Mouse (Mus musculus): ENCODE measurements around the gene Serpinb3a. TPM values are rescaled to one million over a fixed set of nuclear protein-coding genes. Genes with fewer than 3 reads are reported as not detected.

Serpinb3a gene
- polyA plus RNA-seq, 1 experiment = not detected

GRCm38 (mm10) chr1:107015210-107015609 lies 36.9 kb downstream of the Serpinb3a start:
- no peaks in the 10 kb centered on the region for H3K36me3 ChIP-seq (ENCODE audit: control insufficient read depth, insufficient read depth)
- H3K4me3 ChIP-seq = no peak overlapping the region
- no peaks in the 10 kb centered on the region for H3K27me3 ChIP-seq (ENCODE audit: control insufficient read depth, insufficient read depth, insufficient read length)
- TF ChIP-seq POLR2AphosphoS2 (IDR thresholded peaks at IDR 0.05; ENCODE audit: insufficient read length, low read depth) (no peak), TCF3 (IDR thresholded peaks at IDR 0.05; ENCODE audit: insufficient read length, low read depth) (no peak), E2F4 (IDR thresholded peaks at IDR 0.05; ENCODE audit: insufficient read depth) (no peak), POLR2A (IDR thresholded peaks at IDR 0.05; ENCODE audit: insufficient read length, low read depth) (no peak), MYOD1 (IDR thresholded peaks at IDR 0.05; ENCODE audit: control insufficient read depth in 1 of 3, insufficient read length in 2 of 3, low read depth in 2 of 3) (no peak), SRF (IDR thresholded peaks at IDR 0.05; ENCODE audit: control insufficient read depth, insufficient read length, low read depth) (no peak), USF1 (IDR thresholded peaks at IDR 0.05; ENCODE audit: low read depth) (no peak), MYOG (IDR thresholded peaks at IDR 0.05; ENCODE audit: control insufficient read depth in 1 of 3, insufficient read depth in 1 of 3, insufficient read length in 2 of 3, low read depth in 2 of 3) (no peak), MAX (IDR thresholded peaks at IDR 0.05; ENCODE audit: low read depth) (no peak), TCF12 (IDR thresholded peaks at IDR 0.05; ENCODE audit: insufficient read depth, poor library complexity, severe bottlenecking) (no peak)
- no peaks in the 10 kb centered on the region for H3K79me2 ChIP-seq (ENCODE audit: control insufficient read depth, insufficient read depth)
- H3ac ChIP-seq (ENCODE audit: control insufficient read depth, insufficient read length) = no peak overlapping the region
- no peak overlapping the region for H3K4me2 ChIP-seq (ENCODE audit: low read depth)

GRCm38 (mm10) chr1:107014530-107014929 lies 37.6 kb downstream of the Serpinb3a start:
- no peaks in the 10 kb centered on the region for H3K27me3 ChIP-seq (ENCODE audit: control insufficient read depth, insufficient read depth, insufficient read length)
- TF ChIP-seq SRF (IDR thresholded peaks at IDR 0.05; ENCODE audit: control insufficient read depth, insufficient read length, low read depth) = no peak
- TF ChIP-seq MYOD1 (IDR thresholded peaks at IDR 0.05; ENCODE audit: control insufficient read depth in 1 of 3, insufficient read length in 2 of 3, low read depth in 2 of 3) = no peak
- no peak for TF ChIP-seq TCF3 (IDR thresholded peaks at IDR 0.05; ENCODE audit: insufficient read length, low read depth)
- no peak for TF ChIP-seq REST (IDR thresholded peaks at IDR 0.05; ENCODE audit: insufficient read depth, insufficient read length)
- TF ChIP-seq USF1 (IDR thresholded peaks at IDR 0.05; ENCODE audit: low read depth) = no peak
- TF ChIP-seq MAX (IDR thresholded peaks at IDR 0.05; ENCODE audit: low read depth) = no peak
- TF ChIP-seq POLR2A (IDR thresholded peaks at IDR 0.05; ENCODE audit: insufficient read length, low read depth) = no peak
- no peak for TF ChIP-seq MYOG (IDR thresholded peaks at IDR 0.05; ENCODE audit: control insufficient read depth in 1 of 3, insufficient read depth in 1 of 3, insufficient read length in 2 of 3, low read depth in 2 of 3)
- TF ChIP-seq E2F4 (IDR thresholded peaks at IDR 0.05; ENCODE audit: insufficient read depth) = no peak
- TF ChIP-seq CEBPB (IDR thresholded peaks at IDR 0.05; ENCODE audit: insufficient read depth, poor library complexity, severe bottlenecking) = no peak
- TF ChIP-seq POLR2AphosphoS2 (IDR thresholded peaks at IDR 0.05; ENCODE audit: insufficient read length, low read depth) = no peak
- no peak for TF ChIP-seq TCF12 (IDR thresholded peaks at IDR 0.05; ENCODE audit: insufficient read depth, poor library complexity, severe bottlenecking)
- H3K4me2 ChIP-seq (ENCODE audit: low read depth) = no peak overlapping the region
- no peaks in the 10 kb centered on the region for H3K79me2 ChIP-seq (ENCODE audit: control insufficient read depth, insufficient read depth)
- H3ac ChIP-seq (ENCODE audit: control insufficient read depth, insufficient read length) = no peak overlapping the region
- no peak overlapping the region for H3K4me3 ChIP-seq
- no peaks in the 10 kb centered on the region for H3K36me3 ChIP-seq (ENCODE audit: control insufficient read depth, insufficient read depth)

GRCm38 (mm10) chr1:107006316-107006715 lies 45.8 kb downstream of the Serpinb3a start:
- H3K27me3 ChIP-seq (ENCODE audit: control insufficient read depth, insufficient read depth, insufficient read length) = no peaks in the 10 kb centered on the region
- H3K36me3 ChIP-seq (ENCODE audit: control insufficient read depth, insufficient read depth) = no peaks in the 10 kb centered on the region
- H3ac ChIP-seq (ENCODE audit: control insufficient read depth, insufficient read length) = no peak overlapping the region
- H3K79me2 ChIP-seq (ENCODE audit: control insufficient read depth, insufficient read depth) = no peaks in the 10 kb centered on the region
- TF ChIP-seq MYOD1 (IDR thresholded peaks at IDR 0.05; ENCODE audit: control insufficient read depth in 1 of 3, insufficient read length in 2 of 3, low read depth in 2 of 3) (no peak), SRF (IDR thresholded peaks at IDR 0.05; ENCODE audit: control insufficient read depth, insufficient read length, low read depth) (no peak), POLR2A (IDR thresholded peaks at IDR 0.05; ENCODE audit: insufficient read length, low read depth) (no peak), MAX (IDR thresholded peaks at IDR 0.05; ENCODE audit: low read depth) (no peak), TCF12 (IDR thresholded peaks at IDR 0.05; ENCODE audit: insufficient read depth, poor library complexity, severe bottlenecking) (no peak), MYOG (IDR thresholded peaks at IDR 0.05; ENCODE audit: control insufficient read depth in 1 of 3, insufficient read depth in 1 of 3, insufficient read length in 2 of 3, low read depth in 2 of 3) (no peak)
- H3K4me2 ChIP-seq (ENCODE audit: low read depth) = no peak overlapping the region
- H3K4me3 ChIP-seq = no peak overlapping the region

GRCm38 (mm10) chr1:107001754-107002153 lies 50.3 kb downstream of the Serpinb3a start:
- Histone ChIP-seq H3K4me2 (ENCODE audit: low read depth) (no peak overlapping the region), H3K36me3 (ENCODE audit: control insufficient read depth, insufficient read depth) (no peaks in the 10 kb centered on the region), H3K27me3 (ENCODE audit: control insufficient read depth, insufficient read depth, insufficient read length) (no peaks in the 10 kb centered on the region), H3ac (ENCODE audit: control insufficient read depth, insufficient read length) (no peak overlapping the region), H3K4me3 (no peak overlapping the region), H3K79me2 (ENCODE audit: control insufficient read depth, insufficient read depth) (no peaks in the 10 kb centered on the region)
- TF ChIP-seq USF1 (IDR thresholded peaks at IDR 0.05; ENCODE audit: low read depth) (no peak), REST (IDR thresholded peaks at IDR 0.05; ENCODE audit: insufficient read depth, insufficient read length) (no peak), SRF (IDR thresholded peaks at IDR 0.05; ENCODE audit: control insufficient read depth, insufficient read length, low read depth) (no peak), POLR2AphosphoS2 (IDR thresholded peaks at IDR 0.05; ENCODE audit: insufficient read length, low read depth) (no peak), MYOD1 (IDR thresholded peaks at IDR 0.05; ENCODE audit: control insufficient read depth in 1 of 3, insufficient read length in 2 of 3, low read depth in 2 of 3) (no peak), CEBPB (IDR thresholded peaks at IDR 0.05; ENCODE audit: insufficient read depth, poor library complexity, severe bottlenecking) (no peak), TCF3 (IDR thresholded peaks at IDR 0.05; ENCODE audit: insufficient read length, low read depth) (no peak), TCF12 (IDR thresholded peaks at IDR 0.05; ENCODE audit: insufficient read depth, poor library complexity, severe bottlenecking) (no peak), MYOG (IDR thresholded peaks at IDR 0.05; ENCODE audit: control insufficient read depth in 1 of 3, insufficient read depth in 1 of 3, insufficient read length in 2 of 3, low read depth in 2 of 3) (no peak), MAX (IDR thresholded peaks at IDR 0.05; ENCODE audit: low read depth) (no peak), POLR2A (IDR thresholded peaks at IDR 0.05; ENCODE audit: insufficient read length, low read depth) (no peak), E2F4 (IDR thresholded peaks at IDR 0.05; ENCODE audit: insufficient read depth) (no peak)

- no peaks in the 10 kb centered on the region for H3K79me2 ChIP-seq (ENCODE audit: control insufficient read depth, insufficient read depth)
- no peak for TF ChIP-seq CEBPB (IDR thresholded peaks at IDR 0.05; ENCODE audit: insufficient read depth, poor library complexity, severe bottlenecking)
- no peak for TF ChIP-seq MYOD1 (IDR thresholded peaks at IDR 0.05; ENCODE audit: control insufficient read depth in 1 of 3, insufficient read length in 2 of 3, low read depth in 2 of 3)
- no peak for TF ChIP-seq E2F4 (IDR thresholded peaks at IDR 0.05; ENCODE audit: insufficient read depth)
- TF ChIP-seq USF1 (IDR thresholded peaks at IDR 0.05; ENCODE audit: low read depth) = no peak
- TF ChIP-seq TCF12 (IDR thresholded peaks at IDR 0.05; ENCODE audit: insufficient read depth, poor library complexity, severe bottlenecking) = no peak
- no peak for TF ChIP-seq POLR2A (IDR thresholded peaks at IDR 0.05; ENCODE audit: insufficient read length, low read depth)
- no peak for TF ChIP-seq TCF3 (IDR thresholded peaks at IDR 0.05; ENCODE audit: insufficient read length, low read depth)
- no peak for TF ChIP-seq REST (IDR thresholded peaks at IDR 0.05; ENCODE audit: insufficient read depth, insufficient read length)
- TF ChIP-seq SRF (IDR thresholded peaks at IDR 0.05; ENCODE audit: control insufficient read depth, insufficient read length, low read depth) = no peak
- no peak for TF ChIP-seq POLR2AphosphoS2 (IDR thresholded peaks at IDR 0.05; ENCODE audit: insufficient read length, low read depth)
- TF ChIP-seq MAX (IDR thresholded peaks at IDR 0.05; ENCODE audit: low read depth) = no peak
- TF ChIP-seq MYOG (IDR thresholded peaks at IDR 0.05; ENCODE audit: control insufficient read depth in 1 of 3, insufficient read depth in 1 of 3, insufficient read length in 2 of 3, low read depth in 2 of 3) = no peak
- no peaks in the 10 kb centered on the region for H3K27me3 ChIP-seq (ENCODE audit: control insufficient read depth, insufficient read depth, insufficient read length)
- no peaks in the 10 kb centered on the region for H3K36me3 ChIP-seq (ENCODE audit: control insufficient read depth, insufficient read depth)
- H3K4me3 ChIP-seq = no peak overlapping the region
- no peak overlapping the region for H3ac ChIP-seq (ENCODE audit: control insufficient read depth, insufficient read length)
- H3K4me2 ChIP-seq (ENCODE audit: low read depth) = no peak overlapping the region
Observed at GRCm38 (mm10) chr1:107000424-107000823, 51.7 kb downstream of the Serpinb3a start.
